Mouse (Mus musculus) MEL-GATA-1-ER (cell line): ENCODE measurements around the gene Elobl.
A peak's percentile ranks its signal among the peaks of the same experiment; 100 is the strongest.
"Not testable (repeated sequence)": the region's sequence is repeated elsewhere in the genome, so short reads cannot be mapped to it uniquely, and the experiment has no call there.

Experiments
- DNase-seq: peaks from one replicate; pipeline ENCODE4 v3.0.0-alpha.2; 2012; ENCODE audit warnings: low read depth; ENCODE audit errors: extremely low read depth

Elobl gene

GRCm38 (mm10) chr11:88966881-88967361 lies at the start of gene Elobl:
Elobl (minus strand) TSS chr11:88966931.
- no peak for DNase-seq

- DNase-seq, result no peak
Observed at GRCm38 (mm10) chr11:89012241-89012640, 45.5 kb upstream of the Elobl start.

GRCm38 (mm10) chr11:89009496-89009895 lies 42.8 kb upstream of the Elobl start:
- DNase-seq, result no peak

GRCm38 (mm10) chr11:89009066-89009465 lies 42.3 kb upstream of the Elobl start:
- no peak for DNase-seq

GRCm38 (mm10) chr11:89007582-89007981 lies 40.9 kb upstream of the Elobl start:
- DNase-seq, result no peak

GRCm38 (mm10) chr11:89006404-89006803 lies 39.7 kb upstream of the Elobl start:
- DNase-seq, result no peak

GRCm38 (mm10) chr11:89005473-89005872 lies 38.7 kb upstream of the Elobl start:
- DNase-seq, result no peak

GRCm38 (mm10) chr11:89003726-89004125 lies 37.0 kb upstream of the Elobl start:
- DNase-seq, result no peak

GRCm38 (mm10) chr11:89003078-89003477 lies 36.3 kb upstream of the Elobl start:
- DNase-seq, result no peak

- no peak for DNase-seq
Observed at GRCm38 (mm10) chr11:89002621-89003020, 35.9 kb upstream of the Elobl start.

- DNase-seq, result no peak
Observed at GRCm38 (mm10) chr11:89002068-89002467, 35.3 kb upstream of the Elobl start.

- no peak for DNase-seq
Observed at GRCm38 (mm10) chr11:89001569-89001968, 34.8 kb upstream of the Elobl start.

- no peak for DNase-seq
Observed at GRCm38 (mm10) chr11:89000527-89000819, 33.7 kb upstream of the Elobl start.

GRCm38 (mm10) chr11:88999723-89000526 lies 33.2 kb upstream of the Elobl start:
- DNase-seq, result no peak

- peak; percentile 88 for DNase-seq
Observed at GRCm38 (mm10) chr11:88998974-88999722, 32.4 kb upstream of the Elobl start, which contains the start of gene Trim25. Trim25 (plus strand) TSS chr11:88999376.

GRCm38 (mm10) chr11:88998406-88998805 lies 31.7 kb upstream of the Elobl start:
- no peak for DNase-seq

GRCm38 (mm10) chr11:88997343-88997742 lies 30.6 kb upstream of the Elobl start:
- not testable (repeated sequence) for DNase-seq

- DNase-seq, result no peak
Observed at GRCm38 (mm10) chr11:88996427-88996826, 29.7 kb upstream of the Elobl start.

GRCm38 (mm10) chr11:88995616-88996015 lies 28.9 kb upstream of the Elobl start:
- DNase-seq, result no peak

GRCm38 (mm10) chr11:88994492-88994891 lies 27.8 kb upstream of the Elobl start:
- no peak for DNase-seq

GRCm38 (mm10) chr11:88993625-88994024 lies 26.9 kb upstream of the Elobl start:
- peak; percentile 76 for DNase-seq

- DNase-seq, result no peak
Observed at GRCm38 (mm10) chr11:88993186-88993585, 26.5 kb upstream of the Elobl start.

GRCm38 (mm10) chr11:88989530-88989929 lies 22.8 kb upstream of the Elobl start:
- no peak for DNase-seq
